Mouse (Mus musculus) hindbrain, embryonic 11.5 days (tissue): ENCODE results near the gene Cyp2d22. TPM values are rescaled to one million over a fixed set of nuclear protein-coding genes. Genes with fewer than 3 reads are reported as not detected.
"Not testable (repeated sequence)": the region's sequence is repeated elsewhere in the genome, so short reads cannot be mapped to it uniquely, and the experiment has no call there.

Experiments used
- ATAC-seq: fragments of 200-750 bp; cut with Nextera tagmentation; 2 replicates; pipeline ENCODE4 v1.8.0; 2017; ENCODE audit warnings: mild to moderate bottlenecking, moderate TSS enrichment, moderate library complexity; ENCODE audit not compliant: low FRiP score
- DNase-seq: peaks from one replicate; pipeline ENCODE4 v3.0.0-alpha.2; 2015; ENCODE audit warnings: low spot score
- H3K27ac ChIP-seq: fragments of 300-500 bp; sonication (generic); 2 replicates; pipeline ENCODE4 v1.5.1; 2014; ENCODE audit warnings: mild to moderate bottlenecking, low read depth, low read length
- H3K27me3 ChIP-seq: fragments of 300-500 bp; sonication (generic); 2 replicates; pipeline ENCODE4 v1.6.1; 2014; ENCODE audit warnings: mild to moderate bottlenecking, low read length, moderate library complexity, mixed read lengths; ENCODE audit not compliant: control insufficient read depth, insufficient read depth
- H3K36me3 ChIP-seq: fragments of 300-500 bp; sonication (generic); 2 replicates; pipeline ENCODE4 v1.6.1; 2014; ENCODE audit warnings: mild to moderate bottlenecking, low read length, moderate library complexity, mixed read lengths; ENCODE audit not compliant: control insufficient read depth, insufficient read depth
- H3K4me1 ChIP-seq: fragments of 300-500 bp; sonication (generic); replicated peaks from 2 replicates; pipeline ENCODE4 v1.6.1; 2014; ENCODE audit warnings: low read length, mixed read lengths; ENCODE audit not compliant: control insufficient read depth, insufficient read depth
- H3K4me2 ChIP-seq: fragments of 300-500 bp; sonication (generic); replicated peaks from 2 replicates; pipeline ENCODE4 v1.6.1; 2014; ENCODE audit warnings: mild to moderate bottlenecking, low read depth, low read length
- H3K4me3 ChIP-seq: fragments of 300-500 bp; sonication (generic); 2 replicates; pipeline ENCODE4 v1.5.1; 2014; ENCODE audit warnings: low read depth, low read length
- H3K9ac ChIP-seq: fragments of 300-500 bp; sonication (generic); 2 replicates; pipeline ENCODE4 v1.6.1; 2014; ENCODE audit warnings: low read depth, low read length
- H3K9me3 ChIP-seq: fragments of 300-500 bp; sonication (generic); 2 replicates; pipeline ENCODE4 v1.6.1; 2016; ENCODE audit warnings: low read length; ENCODE audit not compliant: control insufficient read depth
- WGBS: fragments of 180-500 bp; shearing (Covaris S2); extraction: QIAGEN DNeasy Blood & Tissue Kit; methylation state at CpG from one replicate; pipeline ENCODE4 v1.1.7; 2014; 5-methylcytosine and 5-hydroxymethylcytosine counted together
- polyA plus RNA-seq: library from polyadenylated mRNA; unstranded; fragments of >200 nt; fragmentation: Nextera tagmentation; extraction: Ambion mirVana; gene quantifications from 2 replicates; pipeline ENCODE4 v1.2.1, GENCODE M21; 2014

The Cyp2d22 gene
- polyA plus RNA-seq, 1 experiment from 2014 or later, result 2.1 TPM

- H3K4me1 ChIP-seq, result no peaks in the 10 kb centered on the region
- H3K36me3 ChIP-seq, result no peaks in the 10 kb centered on the region
- no peaks in the 10 kb centered on the region for H3K9me3 ChIP-seq
- no peak overlapping the region for H3K27ac ChIP-seq
- no peak overlapping the region for H3K9ac ChIP-seq
- no peaks in the 10 kb centered on the region for H3K27me3 ChIP-seq
- ATAC-seq, result no peak
- DNase-seq, result no peak
- no peak overlapping the region for H3K4me2 ChIP-seq
- 91% methylated on average over 9 of the region's 9 CpGs for WGBS
- no peak overlapping the region for H3K4me3 ChIP-seq
These were observed 23.5 kb upstream of the Cyp2d22 start for GRCm38 (mm10) chr15:82403606-82404005.

GRCm38 (mm10) chr15:82402741-82403140, 22.7 kb upstream of the Cyp2d22 start:
- Histone ChIP-seq H3K4me3 (no peak overlapping the region), H3K27me3 (no peaks in the 10 kb centered on the region), H3K36me3 (no peaks in the 10 kb centered on the region), H3K27ac (no peak overlapping the region), H3K9ac (no peak overlapping the region), H3K9me3 (no peaks in the 10 kb centered on the region), H3K4me2 (no peak overlapping the region), H3K4me1 (no peaks in the 10 kb centered on the region)
- DNase-seq (no peak), ATAC-seq (no peak)
- 82% methylated on average over 6 of the region's 6 CpGs for WGBS

GRCm38 (mm10) chr15:82402106-82402505, 22.0 kb upstream of the Cyp2d22 start:
- ATAC-seq (no peak), DNase-seq (no peak)
- no peak overlapping the region for H3K4me2 ChIP-seq
- H3K27me3 ChIP-seq, result no peaks in the 10 kb centered on the region
- H3K9me3 ChIP-seq, result no peaks in the 10 kb centered on the region
- H3K36me3 ChIP-seq, result no peaks in the 10 kb centered on the region
- H3K9ac ChIP-seq, result no peak overlapping the region
- H3K27ac ChIP-seq, result no peak overlapping the region
- no peak overlapping the region for H3K4me3 ChIP-seq
- no peaks in the 10 kb centered on the region for H3K4me1 ChIP-seq

GRCm38 (mm10) chr15:82401516-82401915, 21.5 kb upstream of the Cyp2d22 start:
- H3K27me3 ChIP-seq, result no peaks in the 10 kb centered on the region
- no peaks in the 10 kb centered on the region for H3K36me3 ChIP-seq
- 31% methylated on average over 2 of the region's 2 CpGs for WGBS
- DNase-seq, result no peak
- H3K4me1 ChIP-seq, result no peaks in the 10 kb centered on the region
- H3K27ac ChIP-seq, result no peak overlapping the region
- no peak for ATAC-seq
- no peak overlapping the region for H3K9ac ChIP-seq
- no peak overlapping the region for H3K4me3 ChIP-seq
- H3K4me2 ChIP-seq, result no peak overlapping the region
- H3K9me3 ChIP-seq, result no peaks in the 10 kb centered on the region

GRCm38 (mm10) chr15:82395955-82396354, 15.9 kb upstream of the Cyp2d22 start:
- ATAC-seq, H3K27me3 ChIP-seq, H3K4me3 ChIP-seq, DNase-seq, H3K9ac ChIP-seq, H3K4me1 ChIP-seq, H3K27ac ChIP-seq, H3K9me3 ChIP-seq, H3K4me2 ChIP-seq, H3K36me3 ChIP-seq: not testable (repeated sequence)
- 87% methylated on average over 3 of the region's 3 CpGs for WGBS

GRCm38 (mm10) chr15:82393922-82394321, 13.9 kb upstream of the Cyp2d22 start, which contains the start of gene Cyp2d11:
Gene Cyp2d11, minus strand, starts transcription at chr15:82394022.
- not testable (repeated sequence) for ATAC-seq, H3K9me3 ChIP-seq, H3K4me1 ChIP-seq, H3K4me2 ChIP-seq, H3K27me3 ChIP-seq, H3K27ac ChIP-seq, H3K36me3 ChIP-seq, DNase-seq, H3K4me3 ChIP-seq, H3K9ac ChIP-seq
- WGBS, result 89% methylated on average over 2 of the region's 2 CpGs

- 92% methylated on average over 10 of the region's 10 CpGs for WGBS
- not testable (repeated sequence) for H3K9me3 ChIP-seq, H3K27ac ChIP-seq, H3K9ac ChIP-seq, H3K36me3 ChIP-seq, H3K4me3 ChIP-seq, ATAC-seq, DNase-seq, H3K27me3 ChIP-seq, H3K4me1 ChIP-seq, H3K4me2 ChIP-seq
These were observed 9.9 kb upstream of the Cyp2d22 start for GRCm38 (mm10) chr15:82389916-82390315.

- no peaks in the 10 kb centered on the region for H3K36me3 ChIP-seq
- DNase-seq (no peak), ATAC-seq (no peak)
- no peak overlapping the region for H3K4me2 ChIP-seq
- H3K9ac ChIP-seq, result no peak overlapping the region
- H3K4me1 ChIP-seq, result no peaks in the 10 kb centered on the region
- 94% methylated on average over 2 of the region's 2 CpGs for WGBS
- H3K27ac ChIP-seq, result no peak overlapping the region
- no peaks in the 10 kb centered on the region for H3K9me3 ChIP-seq
- no peaks in the 10 kb centered on the region for H3K27me3 ChIP-seq
- H3K4me3 ChIP-seq, result no peak overlapping the region
These were observed 5.7 kb upstream of the Cyp2d22 start for GRCm38 (mm10) chr15:82385729-82386128.

- Histone ChIP-seq H3K27ac (no peak overlapping the region), H3K27me3 (no peaks in the 10 kb centered on the region), H3K4me2 (no peak overlapping the region), H3K36me3 (no peaks in the 10 kb centered on the region), H3K9ac (no peak overlapping the region), H3K9me3 (no peaks in the 10 kb centered on the region), H3K4me1 (no peaks in the 10 kb centered on the region), H3K4me3 (no peak overlapping the region)
- no peak for DNase-seq
- WGBS, result 90% methylated on average over 2 of the region's 2 CpGs
- no peak for ATAC-seq
These were observed 2.4 kb upstream of the Cyp2d22 start for GRCm38 (mm10) chr15:82382441-82382840.
